Mouse (Mus musculus) urinary bladder, postnatal 25 days (tissue): ENCODE results near the gene Slc10a6.

Source experiments
- DNase-seq: peaks from one replicate; pipeline ENCODE4 v3.0.0; 2022; ENCODE audit warnings: low spot score

Gene Slc10a6

DNA sequence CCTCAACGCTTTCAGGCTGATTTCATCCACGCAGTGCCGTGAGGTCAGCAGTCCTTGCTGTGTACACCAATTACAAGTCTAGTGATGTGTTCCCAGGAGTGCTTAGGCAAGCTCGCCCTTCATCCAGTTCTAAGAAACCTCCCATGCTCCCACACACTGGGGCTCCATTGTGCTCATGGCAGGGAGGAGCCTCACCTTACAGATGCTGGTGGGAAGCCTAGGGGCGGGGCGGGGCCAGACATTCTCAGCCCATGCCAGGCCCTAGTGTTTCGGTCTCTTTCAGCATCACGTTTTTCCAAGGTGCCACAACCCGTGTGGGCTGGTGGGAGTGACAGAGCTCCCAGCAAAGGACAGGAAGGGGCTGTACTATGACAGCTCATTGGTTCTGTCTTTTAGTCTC is 12.0 kb downstream of the Slc10a6 start:
- no peak for DNase-seq

DNA sequence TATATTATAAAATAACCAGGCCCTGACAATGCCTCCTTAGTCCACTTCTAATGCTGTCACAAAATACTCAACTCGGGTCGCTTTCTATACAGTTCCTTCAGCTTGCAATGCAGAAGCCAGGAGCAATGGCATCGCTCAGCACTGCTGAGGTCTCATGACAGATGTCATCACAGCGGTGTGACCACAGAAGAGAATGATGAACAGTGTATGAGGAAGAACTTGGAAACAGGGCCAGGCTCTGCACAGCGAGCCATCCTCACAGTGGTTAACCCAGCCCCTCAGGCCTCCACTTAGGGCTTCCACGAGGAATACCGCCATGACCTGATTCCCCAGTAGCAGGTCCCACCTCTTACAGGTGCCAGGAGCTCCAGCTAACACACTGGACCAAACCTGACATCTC is 14.8 kb downstream of the Slc10a6 start:
- no peak for DNase-seq

DNA sequence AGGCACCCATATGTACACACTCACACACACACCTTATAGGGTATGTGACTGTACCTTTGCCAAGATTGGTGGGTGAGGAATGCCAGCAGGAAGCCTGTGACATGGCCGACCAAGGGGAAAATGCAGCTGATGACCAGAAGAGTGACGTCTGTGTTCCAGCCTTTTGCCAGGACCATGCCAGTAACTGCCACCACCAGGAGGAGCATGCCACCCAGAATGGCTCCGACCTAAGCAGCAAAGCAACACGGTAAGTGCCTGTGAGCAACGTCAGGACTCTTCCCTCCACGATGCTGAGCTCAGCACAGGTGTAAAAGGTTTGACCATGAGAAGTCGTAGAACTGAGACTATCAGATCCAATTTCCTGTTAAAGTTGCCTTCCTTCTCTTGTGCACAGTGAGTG is 16.9 kb downstream of the Slc10a6 start:
- DNase-seq = no peak

DNA sequence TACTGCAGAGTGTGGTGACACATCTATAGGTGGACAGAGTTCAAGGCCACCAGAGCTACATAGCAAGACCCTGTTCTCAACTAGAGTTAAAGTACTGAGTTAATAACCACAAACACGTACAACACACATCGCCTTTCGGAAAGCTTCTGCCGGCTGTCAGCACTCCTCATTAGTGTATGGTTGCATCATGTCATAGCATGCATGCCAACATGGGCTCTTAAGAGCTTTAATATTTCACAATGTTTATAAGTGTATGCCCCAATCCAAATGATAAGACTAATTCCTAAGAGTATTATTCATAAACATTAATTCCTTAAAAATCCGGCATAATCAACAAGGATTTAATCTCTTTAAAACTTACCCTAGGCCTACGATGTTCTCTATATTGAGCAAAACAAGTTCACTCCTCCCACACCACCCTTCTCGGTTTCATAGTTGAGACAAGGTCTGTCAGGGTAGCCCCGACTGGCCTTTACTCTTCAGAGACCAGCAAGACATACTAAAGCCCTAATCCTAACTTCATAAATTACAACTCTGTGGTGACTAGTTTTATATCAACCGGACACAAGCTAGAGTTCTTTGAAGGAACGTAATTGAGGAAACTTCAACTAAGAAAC is 18.2 kb downstream of the Slc10a6 start:
- no peak for DNase-seq

DNA sequence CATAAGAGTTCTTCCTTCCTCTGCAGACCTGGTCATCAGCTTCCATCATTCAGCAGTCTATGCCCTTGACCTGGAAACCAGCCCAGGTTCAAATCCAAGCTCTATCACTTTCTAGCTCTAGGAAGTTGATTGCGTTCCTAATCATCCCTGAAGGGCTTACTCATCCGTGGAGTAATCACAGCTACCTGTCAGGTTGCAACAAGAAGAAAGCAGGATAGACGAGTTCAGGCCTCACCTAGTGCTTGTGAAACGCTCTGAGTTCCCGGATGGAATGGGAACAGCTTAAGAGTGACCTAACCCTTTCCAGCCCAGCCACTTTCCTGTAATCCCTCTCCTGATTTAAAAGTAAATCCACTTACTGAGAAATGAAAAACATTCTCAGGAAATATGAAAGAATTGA is 19.1 kb downstream of the Slc10a6 start:
- no peak for DNase-seq

DNA sequence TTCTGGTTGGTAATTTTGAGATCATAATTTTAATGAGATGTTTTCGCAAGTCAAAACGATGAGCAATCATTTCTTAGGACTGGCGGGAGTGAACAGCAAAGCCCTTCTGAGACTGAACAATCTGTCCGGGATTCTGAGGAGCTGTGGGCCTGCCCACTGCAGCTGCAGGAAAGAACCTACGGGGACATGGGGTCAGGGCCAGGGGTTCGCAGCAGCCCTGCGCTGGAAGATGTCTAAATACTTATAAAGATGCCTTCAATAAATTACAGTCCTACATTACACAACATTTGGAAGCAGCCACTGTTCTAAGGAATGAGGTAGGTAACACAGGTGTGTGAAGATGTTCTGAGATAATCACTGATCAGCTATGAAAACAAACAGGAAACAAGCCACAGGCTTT is 23.5 kb downstream of the Slc10a6 start:
- DNase-seq = no peak

DNA sequence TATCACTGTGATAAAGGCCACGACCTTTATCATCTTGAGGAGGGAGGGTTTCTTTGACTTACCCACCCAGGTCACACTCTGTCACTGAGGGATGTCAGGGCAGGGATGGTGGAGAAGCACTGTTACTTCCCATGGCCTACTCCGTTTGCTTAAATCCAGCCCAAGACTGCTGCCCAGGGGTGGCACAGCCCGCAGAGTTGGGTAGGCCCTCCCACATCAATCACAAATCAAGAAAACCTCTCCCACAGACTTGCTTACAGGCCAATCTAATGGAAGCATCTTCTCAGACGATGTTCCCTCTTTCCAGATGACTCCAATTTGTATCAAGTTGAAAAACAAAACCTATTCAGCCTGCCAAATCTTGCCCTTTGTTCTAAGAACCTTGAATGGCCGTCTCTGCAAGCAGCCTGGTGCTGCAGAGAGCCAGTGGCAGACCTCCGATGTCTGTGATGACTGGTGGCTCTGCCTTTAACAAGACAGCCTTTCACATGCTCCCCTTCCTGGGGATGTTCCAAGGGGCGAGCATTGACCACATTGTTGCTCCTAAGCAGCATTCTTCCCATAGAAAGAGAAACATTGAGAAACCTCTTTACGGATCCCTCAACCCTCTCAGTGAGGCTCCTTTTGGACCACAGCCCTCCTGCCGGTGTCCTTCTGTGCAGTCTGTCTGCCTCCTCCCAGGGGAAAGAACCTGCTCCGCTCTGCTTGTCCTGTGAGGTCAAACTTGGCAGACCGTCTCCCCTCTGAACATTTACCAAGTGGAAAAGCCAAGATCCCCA is 25.9 kb downstream of the Slc10a6 start:
- DNase-seq = no peak

DNA sequence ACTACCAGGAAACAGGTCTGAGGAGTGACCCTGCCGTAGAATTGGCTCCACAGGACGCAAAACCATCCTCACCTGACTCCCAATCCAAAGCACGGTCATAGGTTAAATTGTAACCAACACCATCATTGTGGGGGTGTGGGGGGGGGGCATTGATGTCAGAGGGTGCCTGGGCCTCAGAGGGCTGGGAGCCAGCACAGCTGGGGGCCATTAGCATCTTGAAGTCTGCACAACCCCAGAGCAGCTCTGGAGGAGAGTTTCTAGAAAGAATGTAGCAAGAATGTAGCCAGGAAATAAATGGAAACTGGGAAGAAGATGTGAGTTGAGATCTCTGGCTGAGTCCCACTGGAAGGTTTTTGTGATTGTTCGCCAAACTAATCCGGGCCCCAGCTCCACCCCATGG is 30.3 kb downstream of the Slc10a6 start:
- no peak for DNase-seq

DNA sequence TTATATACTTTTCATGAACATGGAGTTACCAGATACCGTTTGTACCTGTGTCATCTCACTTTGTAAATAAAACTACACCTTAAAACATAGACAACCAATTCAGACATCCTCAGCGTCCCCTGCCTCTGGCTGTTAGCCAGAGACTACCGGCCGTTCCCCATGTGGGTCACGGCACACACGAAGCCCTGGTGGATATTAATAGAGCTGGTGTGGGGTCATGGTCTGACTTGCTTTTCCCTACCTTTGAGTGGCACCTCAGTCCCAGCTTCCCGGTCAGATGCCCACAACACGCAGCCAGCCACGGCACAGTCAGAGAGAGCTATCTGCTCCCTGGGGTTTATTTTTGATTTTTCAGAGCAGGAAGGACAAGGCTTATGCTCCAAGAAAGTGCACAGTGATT is 30.9 kb downstream of the Slc10a6 start:
- no peak for DNase-seq

DNA sequence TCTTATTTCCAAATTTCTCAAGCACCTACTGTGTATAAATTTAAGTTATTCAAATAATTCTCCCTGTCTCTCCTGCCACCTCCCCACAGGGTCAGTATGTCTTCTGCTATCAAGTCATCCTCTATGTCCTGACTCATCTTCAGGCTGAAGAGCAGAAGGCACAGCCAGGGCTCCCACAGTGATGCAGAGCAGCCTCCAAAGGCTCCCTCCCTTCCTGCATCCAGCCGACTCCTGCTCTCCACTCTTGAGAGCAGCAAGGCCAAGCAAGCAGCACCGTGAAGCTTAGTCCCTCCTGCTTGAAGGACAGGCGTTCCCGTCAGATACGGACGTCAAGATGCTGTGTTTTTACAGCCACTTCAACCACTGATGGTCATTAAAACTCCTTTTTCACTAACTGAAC is 31.6 kb downstream of the Slc10a6 start:
- no peak for DNase-seq

DNA sequence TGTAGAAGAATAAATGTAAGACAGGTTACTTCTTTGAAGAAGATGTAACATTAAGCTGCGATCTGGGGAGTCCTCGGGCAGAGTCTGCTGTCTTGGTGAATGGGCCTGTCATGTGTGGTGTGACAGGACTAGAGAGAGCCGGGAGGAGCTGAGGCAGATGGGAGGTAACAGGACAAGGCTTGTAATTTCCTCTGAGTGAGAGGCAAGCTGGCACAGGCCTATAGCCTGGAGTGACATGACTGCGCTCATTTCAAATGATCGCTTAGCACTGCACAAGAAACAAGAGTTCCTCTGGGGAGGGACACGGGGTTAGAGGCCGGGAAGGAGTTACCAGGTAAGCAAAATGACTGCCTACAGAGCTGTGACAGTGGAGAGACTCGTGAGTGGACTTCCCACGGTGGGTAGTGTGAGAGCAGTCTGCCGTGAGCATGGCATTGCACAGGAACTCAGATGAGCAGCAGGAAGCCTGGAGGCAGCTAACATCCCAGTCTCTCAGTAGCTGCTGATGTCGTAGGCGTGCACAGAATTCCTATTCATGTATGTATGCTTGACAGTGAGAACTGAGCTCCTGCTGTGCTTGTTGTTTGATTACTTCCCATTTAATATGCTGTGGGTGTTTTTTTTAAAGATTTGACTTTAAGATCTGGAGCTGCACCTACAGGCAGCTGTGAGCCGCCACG is 32.6 kb downstream of the Slc10a6 start:
- DNase-seq = no peak

DNA sequence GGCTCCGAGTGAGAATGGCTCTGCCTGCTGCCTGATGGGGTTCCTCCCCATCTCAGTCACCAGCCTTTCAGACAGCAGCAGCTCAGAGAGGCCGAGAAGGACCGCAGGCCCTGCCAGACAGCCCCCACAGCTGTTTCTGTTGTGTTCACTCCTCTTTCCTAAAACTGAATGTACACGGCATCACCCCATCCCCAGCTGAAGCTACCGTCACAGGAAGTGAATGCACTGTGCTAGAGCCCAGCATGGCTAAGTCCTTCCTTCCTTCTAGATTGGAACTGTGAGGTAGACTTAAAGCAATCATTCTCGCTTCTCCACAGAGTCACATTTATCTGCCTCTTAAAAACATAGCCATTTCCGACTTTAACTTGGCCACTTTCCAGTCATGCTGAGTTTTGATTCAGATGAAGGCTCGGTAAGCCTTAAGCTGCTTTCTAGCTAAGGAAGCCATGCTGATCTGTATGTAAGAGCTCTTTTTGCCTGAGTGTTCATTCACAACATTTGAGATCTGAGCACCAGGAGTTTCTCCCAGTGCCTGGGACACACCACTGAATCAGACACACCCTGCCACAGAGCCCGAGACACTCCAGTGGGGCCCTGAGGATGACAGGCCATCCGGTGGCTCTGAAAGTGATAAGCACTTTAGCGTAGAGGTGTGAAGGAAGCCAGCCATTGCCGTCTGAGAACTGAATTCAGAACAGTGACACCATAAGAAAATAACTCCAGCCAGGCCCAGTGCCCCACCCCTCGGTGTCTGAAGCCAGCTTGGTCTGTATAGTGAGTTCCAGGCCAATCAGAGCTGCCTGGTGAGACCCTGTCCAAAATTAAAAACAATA is 33.6 kb downstream of the Slc10a6 start:
- DNase-seq = no peak

DNA sequence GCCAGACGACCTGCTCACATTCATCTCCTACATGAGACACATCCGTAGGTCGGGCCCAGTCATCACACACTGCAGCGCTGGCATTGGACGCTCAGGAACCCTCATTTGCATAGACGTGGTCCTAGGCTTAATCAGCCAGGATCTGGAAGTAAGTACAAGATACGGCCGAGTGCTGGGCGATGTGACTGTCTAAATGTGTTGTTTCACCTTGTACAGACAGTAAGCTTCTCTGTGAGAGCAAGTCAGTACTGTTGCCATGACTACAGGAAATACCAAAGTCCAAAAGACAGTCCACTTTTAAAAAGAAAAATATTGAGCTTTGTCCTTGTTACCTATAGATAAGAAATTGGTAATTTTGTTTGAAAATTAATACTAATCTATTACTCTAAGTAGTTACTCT is 35.6 kb downstream of the Slc10a6 start:
- no peak for DNase-seq

DNA sequence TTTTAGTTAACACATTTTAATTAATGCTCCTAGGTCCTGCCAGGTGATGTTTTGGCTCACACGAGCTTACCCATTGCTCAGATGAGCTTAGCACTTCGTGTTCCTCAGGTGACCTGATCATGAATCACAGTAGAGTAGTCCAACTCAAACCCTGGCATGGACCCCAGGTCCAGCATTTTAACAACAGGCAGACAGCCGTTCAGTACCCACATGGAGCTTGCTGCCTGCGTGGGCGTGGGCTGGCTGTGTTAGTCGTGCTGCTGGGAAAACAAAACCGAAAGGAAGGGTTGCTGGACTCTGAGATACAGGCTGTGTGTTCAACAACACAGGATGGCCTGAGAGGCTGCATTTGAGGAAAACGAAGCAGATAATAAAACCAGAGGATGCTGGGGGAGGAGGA is 36.5 kb downstream of the Slc10a6 start:
- DNase-seq = no peak

DNA sequence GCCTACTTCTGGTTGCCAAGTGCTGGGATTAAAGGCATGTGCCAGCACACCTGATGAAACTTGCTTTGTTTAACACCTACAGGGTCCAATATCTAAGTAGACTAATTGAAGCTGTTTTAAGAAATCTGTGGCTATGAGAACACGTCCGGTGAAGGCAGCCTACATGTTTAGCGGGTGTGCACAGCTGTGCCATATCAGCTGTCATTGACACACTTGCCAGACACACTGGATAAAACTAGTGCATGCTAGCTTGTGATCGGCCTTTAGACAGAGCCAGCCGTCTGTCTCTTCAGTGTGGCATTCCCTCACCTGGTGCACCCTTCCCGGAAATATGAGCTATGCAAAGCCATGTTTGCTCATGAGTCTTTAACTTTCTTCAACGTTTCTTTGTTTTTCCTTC is 37.4 kb downstream of the Slc10a6 start:
- DNase-seq = no peak

DNA sequence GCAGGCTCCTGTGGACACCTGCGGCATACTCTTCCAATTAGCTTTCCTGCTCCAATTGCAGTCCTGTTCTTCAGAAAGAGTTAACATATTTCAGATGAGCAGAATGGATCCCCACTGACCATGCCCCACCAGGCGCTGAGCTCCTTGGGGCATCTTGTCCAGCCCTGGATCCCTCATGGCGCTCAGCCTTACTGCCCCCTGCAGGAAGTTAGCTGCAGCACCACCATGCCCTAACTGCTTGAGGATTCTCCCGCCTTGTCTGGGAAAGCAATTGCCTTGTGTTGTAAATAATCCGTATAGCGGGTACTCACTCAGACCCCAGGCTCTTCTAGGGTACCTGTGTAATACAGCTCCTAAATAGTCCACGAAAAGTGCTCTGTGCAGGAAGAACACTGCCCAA is 42.0 kb downstream of the Slc10a6 start:
- DNase-seq = no peak

DNA sequence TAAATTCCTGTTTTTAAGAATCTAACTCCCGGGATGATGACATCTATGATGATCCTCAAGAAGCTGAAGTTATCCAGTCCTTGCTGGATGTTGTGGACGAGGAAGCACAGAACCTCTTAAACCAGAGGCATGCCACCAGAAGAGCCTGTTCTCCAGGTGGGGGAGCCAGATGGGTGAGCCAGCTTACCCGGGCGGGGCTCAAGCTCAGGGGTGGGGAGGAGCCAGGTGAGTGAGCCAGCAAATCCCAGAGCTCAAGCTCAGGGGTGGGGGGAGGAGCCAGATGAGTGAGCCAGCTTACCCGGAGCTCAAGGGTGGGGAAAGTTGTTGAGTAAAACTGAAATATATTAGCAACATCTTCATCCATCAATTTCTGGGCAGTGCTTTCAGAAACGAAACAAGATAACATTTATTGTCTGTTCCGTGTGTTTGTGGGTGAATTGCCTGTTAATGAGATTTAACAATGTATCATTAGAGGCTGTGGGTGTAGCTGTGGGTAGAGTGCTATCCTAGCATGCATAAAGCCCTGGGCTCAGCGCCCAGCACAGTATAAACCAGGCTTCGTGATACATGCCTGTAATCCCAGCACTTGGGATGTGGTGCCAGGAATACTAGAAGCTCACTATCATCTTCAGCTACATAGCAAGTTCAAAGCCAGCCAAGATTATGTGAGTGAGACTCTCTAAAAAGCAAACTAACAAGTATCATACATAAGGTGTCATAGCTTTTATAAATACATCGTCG is 49.4 kb downstream of the Slc10a6 start:
- DNase-seq = peak; percentile 26

DNA sequence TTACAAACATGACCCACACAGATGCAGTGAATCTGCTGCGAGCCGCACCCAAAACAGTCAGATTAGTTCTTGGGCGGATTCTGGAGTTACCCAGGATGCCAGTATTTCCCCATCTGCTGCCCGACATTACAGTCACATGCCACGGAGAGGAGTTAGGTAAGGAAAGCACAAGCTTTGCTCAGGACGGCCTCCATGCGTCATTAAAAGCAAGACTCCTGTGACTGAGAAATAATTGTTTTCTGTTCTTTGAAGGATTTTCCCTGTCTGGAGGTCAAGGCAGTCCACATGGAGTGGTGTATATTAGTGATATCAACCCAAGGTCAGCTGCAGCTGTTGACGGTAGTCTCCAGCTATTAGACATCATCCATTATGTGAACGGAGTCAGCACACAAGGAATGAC is 59.8 kb downstream of the Slc10a6 start:
- no peak for DNase-seq

DNA sequence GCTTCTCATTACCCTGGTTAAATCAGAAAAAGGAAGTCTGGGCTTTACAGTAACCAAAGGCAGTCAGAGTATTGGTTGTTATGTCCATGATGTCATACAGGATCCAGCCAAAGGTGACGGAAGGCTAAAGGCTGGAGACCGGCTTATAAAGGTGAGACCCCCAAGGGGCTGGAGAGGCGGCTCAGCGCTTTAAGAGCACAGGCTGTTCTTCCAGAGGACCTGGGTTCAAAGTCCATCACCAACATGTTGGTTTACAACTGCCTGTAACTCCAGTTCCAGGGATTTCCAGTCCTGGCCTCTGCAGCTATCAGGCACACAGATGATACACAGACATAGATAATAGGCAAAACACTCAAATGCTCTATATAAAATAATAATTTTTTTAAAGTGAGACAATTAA is 61.2 kb downstream of the Slc10a6 start:
- DNase-seq = no peak

DNA sequence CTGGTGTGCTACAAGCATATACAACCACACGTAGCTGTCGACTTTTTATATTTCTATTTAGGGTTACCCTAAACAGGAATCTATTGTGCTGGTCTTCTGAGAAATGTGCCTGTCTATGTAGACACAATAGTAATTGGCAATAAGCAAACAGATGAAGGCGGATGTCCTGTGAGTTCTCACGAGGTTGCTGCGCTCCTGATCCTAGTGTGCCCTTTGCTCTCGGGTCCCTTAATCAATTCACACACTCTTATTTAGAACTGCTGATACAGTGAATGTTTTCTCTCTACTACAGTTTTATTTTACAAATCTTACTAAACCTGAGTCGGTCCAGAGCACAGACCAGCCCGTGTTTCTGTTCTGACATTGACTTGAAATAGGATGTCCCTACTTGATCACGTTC is 68.7 kb downstream of the Slc10a6 start:
- DNase-seq = no peak
